Mouse (Mus musculus) lung, postnatal 0 days (tissue): ENCODE measurements around the gene Epb41.

Source experiments
- CTCF ChIP-seq: IDR thresholded peaks from 2 replicates; pipeline ENCODE4 v1.5.1; 2016; ENCODE audit warnings: antibody characterized with exemption, mild to moderate bottlenecking
- EP300 ChIP-seq: IDR thresholded peaks from 2 replicates; pipeline ENCODE4 v1.6.1; 2016; ENCODE audit warnings: antibody characterized with exemption, mild to moderate bottlenecking, control low read depth

DNA sequence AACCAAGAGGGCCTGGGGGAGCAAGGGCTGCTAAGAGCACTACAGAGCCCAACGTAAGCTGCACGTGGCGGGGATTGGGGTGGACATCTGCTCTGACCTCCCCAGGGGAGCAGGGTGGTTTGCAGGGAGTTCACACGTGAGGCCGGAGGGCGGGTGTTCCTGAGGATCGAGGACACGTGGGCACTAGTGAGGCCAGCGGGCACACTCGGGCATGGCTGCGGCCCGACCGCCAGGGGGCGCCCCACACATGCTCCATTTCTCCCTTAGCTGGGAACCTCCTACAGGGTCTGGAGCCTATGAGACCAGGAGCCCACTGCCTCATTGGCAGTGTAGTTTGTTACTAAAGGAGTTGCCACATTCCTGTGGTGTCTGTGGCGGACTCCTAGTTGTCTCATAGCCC lies 158.7 kb downstream of the Epb41 start:
- TF ChIP-seq CTCF (peak; percentile 94), EP300 (no peak)
